Mouse (Mus musculus) subcutaneous adipose tissue, adult 2 months (tissue): ENCODE results near the gene Gpr183. TPM values are rescaled to one million over a fixed set of nuclear protein-coding genes. Genes with fewer than 3 reads are reported as not detected.

Experiments used
- polyA plus RNA-seq: library from polyadenylated mRNA; depleted of rRNA; stranded (reverse); fragments of >200 nt; gene quantifications from 2 replicates; pipeline ENCODE4 v1.2.3, GENCODE M21; 2012; ENCODE audit warnings: low replicate concordance; rRNA removed

Gene Gpr183
- 2.8 and 4.2 TPM in 2 replicates for polyA plus RNA-seq

GRCm38 (mm10) chr14:121964990-121965389 is at the start of gene Gpr183:
TSS of gene Gpr183 (minus strand) at chr14:121965195.

GRCm38 (mm10) chr14:121915621-121916020 is 49.4 kb downstream of the Gpr183 start, which contains the start of gene Gpr18:
TSS of gene Gpr18 (minus strand) at chr14:121915781.

Other genes starting within 250 kb of the Gpr183 start
- 32.4 and 42.1 TPM in 2 replicates for gene Dock9, start 167.4 kb downstream of the Gpr183 start, polyA plus RNA-seq
- gene Ubac2, start 86.6 kb downstream of the Gpr183 start, polyA plus RNA-seq = 48.7 and 61.7 TPM in 2 replicates
- gene Gpr18, start 49.4 kb downstream of the Gpr183 start, polyA plus RNA-seq = 0.82 and 2.6 TPM in 2 replicates
- gene Timm8a2, start 69.5 kb upstream of the Gpr183 start, polyA plus RNA-seq = not detected in 2 replicates
- gene Tm9sf2, start 141.8 kb upstream of the Gpr183 start, polyA plus RNA-seq = 77.6 and 171 TPM in 2 replicates
- gene Clybl, start 216.5 kb upstream of the Gpr183 start, polyA plus RNA-seq = 30.5 and 88.4 TPM in 2 replicates